Mouse (Mus musculus) thymus, postnatal 25 days (tissue): ENCODE data around the gene Efnb1.
"Not testable (repeated sequence)": the region's sequence is repeated elsewhere in the genome, so short reads cannot be mapped to it uniquely, and the experiment has no call there.

Experiments used
- DNase-seq: peaks from one replicate; pipeline ENCODE4 v3.0.0; 2022

The Efnb1 gene

DNA sequence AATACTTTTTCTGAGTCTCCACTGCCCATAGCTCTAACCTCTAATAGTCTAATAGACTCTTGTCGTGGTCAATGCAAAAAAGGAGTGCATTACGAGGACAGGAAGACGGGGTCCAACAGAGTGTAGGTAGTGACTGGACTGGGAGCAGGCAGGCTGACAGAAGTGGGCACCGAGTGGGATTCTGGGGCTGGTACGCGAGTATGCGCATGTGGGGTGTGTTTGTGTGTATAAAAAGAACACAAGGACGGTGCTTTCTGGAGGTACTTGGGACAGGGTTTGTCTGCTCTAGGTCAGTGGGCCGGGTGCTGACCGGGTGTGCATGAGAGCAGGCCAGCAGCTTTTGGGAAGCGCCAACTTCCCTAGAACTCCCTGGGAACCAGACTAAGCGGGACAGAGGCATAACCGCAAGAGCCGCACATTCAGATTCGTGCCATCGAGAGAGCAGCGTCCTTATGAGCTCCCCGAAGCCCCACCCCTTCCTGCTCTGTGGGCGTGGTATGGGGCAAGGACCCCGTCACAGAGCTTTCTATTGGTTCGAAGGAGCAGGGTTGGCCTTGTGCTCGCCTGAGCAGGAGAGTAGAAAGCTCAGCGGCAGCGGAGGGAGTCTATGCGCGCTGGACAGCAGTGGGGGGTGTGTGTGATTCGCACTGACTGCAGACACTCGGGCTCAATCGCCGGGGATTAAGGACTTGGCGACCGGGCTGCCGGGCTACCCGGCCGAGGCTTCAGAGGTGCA is at the start of gene Efnb1:
Gene Efnb1, plus strand, starts transcription at position 608 of the 736 bp plus-strand sequence.
- DNase-seq = peak; percentile 84

- no peak for DNase-seq
These were observed 43.2 kb upstream of the Efnb1 start for GRCm38 (mm10) chrX:99092704-99093103.

DNA sequence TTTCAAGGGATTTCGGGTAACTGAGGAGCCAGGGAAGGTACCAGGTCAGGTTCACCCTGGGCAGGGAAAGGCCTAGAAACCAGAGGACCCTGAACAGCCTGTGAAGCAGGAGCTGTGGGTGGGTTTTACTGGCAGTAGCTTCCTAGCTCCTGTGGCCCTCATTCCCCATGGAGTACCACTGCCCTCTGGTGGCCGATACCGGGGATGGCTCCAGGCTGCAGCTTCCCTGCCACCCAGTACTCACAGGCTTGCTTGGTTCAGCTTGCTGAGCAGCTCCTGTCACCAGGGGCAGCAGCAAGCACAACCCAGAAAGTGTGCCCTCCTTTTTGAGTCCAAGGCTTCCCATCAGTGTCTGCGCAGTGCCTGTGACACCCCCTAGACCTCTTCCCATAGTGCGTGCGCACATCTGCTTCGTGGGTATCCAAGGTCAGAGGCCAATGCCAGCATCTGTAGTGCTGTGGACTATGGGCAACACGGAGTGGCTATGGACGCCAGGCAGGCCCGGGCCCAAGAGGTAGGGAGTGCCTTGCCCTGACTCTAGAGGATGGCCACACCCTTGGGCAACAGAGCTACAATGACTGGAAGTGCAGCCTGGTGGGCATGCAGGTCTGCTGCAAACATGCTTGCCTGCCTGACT is 24.7 kb upstream of the Efnb1 start:
- DNase-seq = not testable (repeated sequence)

DNA sequence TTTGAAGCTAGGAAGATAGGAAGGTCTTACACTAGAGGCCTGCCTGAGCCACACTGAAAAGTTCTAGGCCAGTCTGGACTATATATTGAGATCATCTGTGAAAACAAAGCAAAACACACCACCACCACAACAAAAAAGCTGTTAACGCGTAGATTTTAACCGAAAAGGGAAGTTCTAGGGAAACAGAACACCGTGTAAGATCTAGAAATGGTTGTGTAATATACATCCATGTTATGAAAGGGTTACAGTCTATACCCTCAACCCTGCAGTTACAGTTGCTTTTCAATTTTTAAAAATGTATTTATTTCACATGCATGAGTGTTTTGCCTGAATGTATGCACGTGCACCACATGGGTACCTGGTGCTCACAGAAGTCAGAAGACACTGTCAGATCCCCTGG is 16.4 kb upstream of the Efnb1 start:
- no peak for DNase-seq

DNA sequence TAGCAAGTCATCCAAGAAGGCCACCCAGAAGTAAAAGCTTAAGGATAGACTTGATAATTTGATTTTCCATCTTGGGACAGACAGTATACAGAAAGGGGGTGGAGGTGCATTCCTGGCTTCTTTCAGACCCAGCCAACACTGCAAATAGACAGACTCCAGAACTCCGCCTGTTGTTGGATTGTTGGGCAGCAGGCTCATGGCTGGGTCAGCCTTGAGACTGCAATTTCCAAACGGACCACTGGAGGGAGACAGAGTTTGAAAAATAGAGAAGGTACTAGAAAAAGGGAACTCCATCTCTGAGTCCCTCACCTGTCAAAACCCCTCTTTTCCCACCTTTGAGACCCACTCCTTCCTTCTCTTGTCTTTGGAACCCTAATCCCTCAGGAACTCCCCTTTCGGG is 5.9 kb upstream of the Efnb1 start:
- peak; percentile 51 for DNase-seq

DNA sequence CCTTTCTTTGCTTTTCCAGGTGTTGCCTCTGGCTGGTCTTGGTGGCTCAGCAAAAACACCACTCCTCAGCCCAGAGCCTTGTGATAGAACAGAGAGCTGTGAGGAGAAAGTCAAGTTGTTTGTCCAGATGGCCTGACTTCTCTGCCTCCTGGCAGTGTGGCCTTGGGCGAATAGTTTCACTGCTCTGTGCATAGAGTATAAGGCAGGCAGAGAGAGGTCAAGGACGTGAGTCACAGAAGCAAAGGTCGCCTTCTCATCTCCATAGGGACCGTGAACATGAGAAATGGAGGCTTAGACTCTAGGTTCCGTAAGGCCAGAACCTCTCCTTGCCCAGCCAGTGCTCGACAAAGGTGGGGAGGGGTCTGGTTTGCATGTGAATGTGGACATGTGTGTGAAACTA is 3.4 kb upstream of the Efnb1 start:
- no peak for DNase-seq

DNA sequence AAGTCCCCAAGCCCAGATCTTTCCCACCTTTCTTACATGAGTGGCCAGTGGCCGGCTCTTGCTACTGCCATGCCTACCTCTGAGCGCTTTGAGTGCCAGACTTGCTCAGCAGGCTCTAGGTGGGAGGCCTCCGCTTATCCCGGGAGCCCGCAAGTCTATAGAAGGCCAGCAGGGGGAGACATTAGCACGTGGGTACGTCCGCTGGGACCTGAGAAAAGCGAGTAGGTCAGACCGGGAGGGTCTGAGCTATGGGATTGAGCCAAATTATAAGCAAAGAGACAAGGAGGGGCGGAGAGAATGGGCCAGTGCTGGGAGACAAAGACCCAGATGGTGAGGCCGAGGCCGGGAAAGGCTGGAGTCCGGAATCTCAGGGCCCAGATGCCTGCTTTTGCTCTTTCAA is 1.0 kb upstream of the Efnb1 start:
- DNase-seq = peak; percentile 75

DNA sequence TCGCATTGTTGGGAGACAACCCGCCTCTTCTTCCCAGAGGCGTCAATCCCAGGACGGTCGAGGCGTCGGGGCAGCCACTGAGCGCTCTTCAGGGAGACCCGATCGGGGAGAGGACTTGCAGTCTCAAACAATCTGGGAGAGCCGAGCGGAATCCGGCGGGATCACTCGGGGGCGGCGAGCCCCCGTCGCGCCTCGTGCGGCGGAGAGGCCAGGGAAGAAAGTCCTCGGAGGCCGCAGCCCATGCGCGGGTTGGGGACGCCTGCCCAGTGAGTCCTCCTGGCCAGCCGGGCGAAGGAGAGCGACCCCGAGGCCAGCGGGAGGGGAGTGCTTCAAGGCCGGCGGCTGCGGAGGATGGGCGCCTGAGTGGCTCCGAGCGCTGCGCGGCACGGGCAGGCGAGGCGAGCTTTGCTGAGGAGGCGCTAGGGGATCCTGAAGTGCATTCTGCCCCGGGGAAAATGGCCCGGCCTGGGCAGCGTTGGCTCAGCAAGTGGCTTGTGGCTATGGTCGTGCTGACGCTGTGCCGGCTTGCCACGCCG is 569 bp downstream of the Efnb1 start:
- DNase-seq = peak; percentile 10

DNA sequence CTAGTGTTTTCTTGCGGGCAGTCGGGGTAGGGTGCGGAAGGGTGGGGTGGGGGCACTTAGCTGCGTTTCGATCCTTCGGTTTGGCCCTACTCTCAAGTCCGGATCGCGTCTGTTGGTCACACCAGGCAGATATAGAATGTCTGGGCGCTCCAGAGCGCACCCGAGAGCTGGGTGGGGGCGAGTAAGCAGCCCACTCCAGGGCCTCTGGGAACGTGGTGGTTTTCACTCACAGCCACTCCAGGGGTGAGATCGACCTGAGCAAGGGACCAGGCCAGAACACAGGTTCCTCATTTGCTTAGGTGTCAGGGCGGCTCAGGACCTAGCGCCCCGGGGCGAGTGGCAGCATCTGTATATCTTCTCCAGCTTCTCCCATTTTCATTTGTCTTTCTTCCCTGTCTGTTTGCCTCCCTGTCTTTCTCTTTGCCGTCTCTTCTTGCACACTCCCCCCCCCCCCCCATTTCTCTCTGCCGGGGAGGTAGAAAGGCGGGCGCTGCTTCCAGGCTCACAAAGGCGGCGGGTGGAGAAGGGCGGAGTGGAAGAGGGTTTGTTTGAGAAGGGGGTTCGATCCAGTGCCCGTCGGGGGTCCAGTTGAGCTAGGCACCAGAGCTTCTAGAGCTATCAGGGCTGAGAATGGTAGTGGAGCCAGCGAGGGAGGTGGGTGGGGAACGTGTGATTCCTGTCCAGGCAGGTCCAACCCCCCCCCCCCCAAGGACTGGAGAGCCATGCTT is 1.4 kb downstream of the Efnb1 start:
- peak; percentile 1 for DNase-seq

DNA sequence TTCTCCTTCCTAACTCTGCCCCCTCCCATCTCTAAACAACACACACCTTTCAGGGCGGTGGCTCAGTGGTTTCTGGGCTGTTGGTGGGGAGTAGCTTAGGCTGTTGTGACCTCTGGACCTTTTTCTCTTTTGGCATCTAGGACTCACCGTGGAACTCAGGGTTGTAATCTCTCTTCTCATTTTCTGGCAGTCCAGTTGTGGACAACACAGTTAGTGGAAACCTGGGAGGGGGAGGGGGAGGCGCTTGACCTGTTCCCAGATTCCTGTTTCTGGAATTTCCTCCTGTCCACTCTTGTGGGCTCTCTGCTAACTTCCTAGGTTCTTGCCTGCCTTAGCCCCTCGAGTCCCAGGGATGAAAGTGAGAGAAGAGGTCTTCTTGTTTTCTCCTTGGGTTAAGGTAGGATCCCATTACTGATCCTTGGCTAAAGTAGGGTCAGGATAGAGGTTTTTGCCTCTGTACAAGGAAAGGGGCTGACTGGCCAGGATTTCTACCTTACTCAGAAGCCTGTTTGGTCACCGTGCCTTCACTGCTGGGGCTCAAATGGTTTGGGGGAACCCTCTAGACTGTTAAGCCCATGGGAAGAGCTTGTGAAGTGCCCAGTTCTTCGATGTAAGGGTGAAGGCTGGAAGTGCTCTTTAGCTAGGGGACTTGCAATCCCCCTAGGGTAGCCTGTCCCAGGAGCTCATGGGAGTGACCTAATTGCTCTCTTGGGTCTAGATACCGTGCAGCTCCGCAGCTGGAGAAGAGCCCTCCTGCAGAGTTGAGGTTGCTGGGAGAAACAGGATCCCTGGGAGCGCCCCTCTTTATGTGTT is 2.2 kb downstream of the Efnb1 start:
- no peak for DNase-seq

GRCm38 (mm10) chrX:99141079-99141478 is 5.1 kb downstream of the Efnb1 start:
- DNase-seq = no peak

- no peak for DNase-seq
These were observed 6.0 kb downstream of the Efnb1 start for GRCm38 (mm10) chrX:99141900-99142299.

GRCm38 (mm10) chrX:99145561-99145960 is 9.6 kb downstream of the Efnb1 start:
- DNase-seq = no peak

DNA sequence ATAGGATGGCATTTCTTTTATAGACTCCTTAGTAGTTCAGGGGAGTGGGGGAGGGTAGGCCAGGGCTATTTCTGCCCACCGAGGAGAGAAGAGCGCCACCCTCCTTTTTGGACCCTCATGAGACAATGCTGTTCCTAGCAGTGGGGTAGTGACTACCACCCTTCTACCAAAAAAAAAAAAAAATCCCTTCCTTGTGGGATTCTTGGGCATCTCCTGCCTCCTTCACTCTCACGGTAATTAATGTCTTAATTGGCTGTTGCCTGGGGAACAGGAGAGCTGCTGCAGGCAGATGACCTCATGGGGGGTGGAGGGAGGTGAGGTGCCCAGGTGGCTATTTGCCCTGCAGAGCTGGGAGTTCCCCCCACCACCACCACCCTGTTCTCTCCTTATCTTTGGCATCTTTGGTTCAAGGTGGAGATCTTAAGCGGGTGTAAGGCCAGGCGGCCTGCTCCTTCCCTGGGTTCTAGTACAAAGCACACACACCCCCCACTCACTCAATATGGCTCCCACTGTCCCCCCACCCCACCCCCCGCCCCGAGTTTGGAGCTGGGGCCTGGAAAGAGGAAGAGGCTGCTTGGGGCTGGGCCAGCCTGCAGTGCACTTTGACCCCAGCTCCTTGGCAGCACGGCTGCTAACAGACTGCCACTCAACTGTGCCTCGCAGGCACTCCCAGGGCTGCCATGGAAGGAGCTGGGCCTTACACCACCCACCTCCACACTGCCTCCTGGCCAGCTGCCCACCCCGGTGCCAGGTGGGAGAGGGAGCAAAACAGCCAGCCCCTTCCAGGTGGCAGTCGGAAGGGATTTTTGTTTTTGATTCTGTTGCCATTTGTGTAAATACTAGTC is 12.4 kb downstream of the Efnb1 start:
- no peak for DNase-seq

DNA sequence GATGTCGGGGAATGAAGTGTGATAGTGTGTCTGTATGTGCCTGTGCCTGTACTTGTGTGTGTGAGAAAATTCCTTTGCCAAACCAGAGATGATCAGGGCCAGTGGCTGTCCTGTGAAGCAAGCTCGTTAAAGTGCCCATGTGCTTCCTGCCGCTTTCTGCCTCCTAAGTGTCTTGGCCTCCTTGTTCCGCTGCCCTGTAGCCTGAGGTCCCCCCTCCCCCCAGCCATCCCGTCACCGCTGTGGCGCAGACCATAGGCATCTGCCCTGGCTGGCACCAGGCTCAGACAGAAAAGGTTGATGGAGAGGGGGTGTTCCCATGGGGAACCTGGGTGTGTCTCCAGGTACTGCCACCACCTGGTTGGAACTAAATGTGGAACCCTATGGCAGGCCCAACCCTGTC is 13.1 kb downstream of the Efnb1 start:
- no peak for DNase-seq

DNA sequence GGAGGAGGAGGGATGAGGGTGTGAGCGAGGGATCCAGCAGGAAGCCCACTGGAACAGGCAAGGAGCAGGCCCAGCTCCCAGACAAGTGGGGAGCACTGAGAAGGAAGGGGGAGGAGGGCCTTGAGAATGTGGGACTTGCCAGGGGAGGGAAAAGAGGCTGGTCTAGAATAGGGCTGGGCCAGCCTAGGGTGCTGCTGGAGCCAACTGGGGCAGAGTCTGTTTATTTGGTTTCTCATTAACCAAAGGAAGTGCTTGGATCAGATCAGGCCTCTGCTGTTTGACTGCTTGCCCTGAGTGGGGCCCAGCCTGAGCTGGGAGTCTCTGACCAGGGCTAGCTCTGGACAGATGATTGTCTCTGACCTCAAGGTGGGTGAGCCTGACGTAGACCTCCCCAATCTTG is 14.0 kb downstream of the Efnb1 start:
- DNase-seq = no peak

DNA sequence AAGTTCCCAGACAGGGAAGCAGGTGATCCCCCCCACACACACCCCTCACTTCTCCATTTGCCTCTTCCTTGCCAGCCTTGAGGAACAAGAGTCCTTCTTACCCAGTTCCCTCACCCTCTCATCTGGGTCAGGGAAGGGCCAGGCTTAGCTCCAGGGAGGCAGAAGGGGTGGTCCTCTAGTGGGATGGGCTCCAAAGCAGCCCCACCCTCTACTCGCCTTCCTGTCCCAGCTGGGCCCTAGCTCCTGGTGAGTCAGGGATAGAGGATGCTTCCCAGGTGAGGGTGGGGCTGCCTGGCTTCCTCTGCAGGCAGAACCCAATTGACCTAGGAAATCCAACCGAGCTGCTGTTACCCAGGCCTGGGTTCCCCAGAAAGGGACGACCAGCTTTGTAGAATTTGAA is 14.8 kb downstream of the Efnb1 start:
- DNase-seq = no peak

- DNase-seq = no peak
These were observed 15.5 kb downstream of the Efnb1 start for GRCm38 (mm10) chrX:99151434-99151833.

DNA sequence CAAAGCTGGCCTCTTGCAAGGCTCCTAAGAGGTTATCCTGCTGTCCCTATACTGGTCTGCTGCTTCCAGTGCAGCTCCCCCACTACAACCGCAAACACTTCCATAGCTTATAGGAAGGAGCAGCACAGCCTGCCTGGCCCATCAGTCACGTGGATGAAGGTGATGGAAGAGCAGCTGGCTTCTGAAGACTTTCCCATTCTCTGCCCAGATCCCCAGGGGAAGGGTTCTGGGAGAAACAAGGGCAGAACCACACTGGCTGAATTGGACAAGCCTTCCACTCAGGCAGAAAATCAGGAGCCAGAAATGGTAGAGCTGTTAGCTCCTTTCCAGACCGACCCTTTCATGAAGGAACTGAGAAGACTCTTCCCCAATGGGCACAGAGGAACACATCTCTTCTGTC is 16.2 kb downstream of the Efnb1 start:
- no peak for DNase-seq

DNA sequence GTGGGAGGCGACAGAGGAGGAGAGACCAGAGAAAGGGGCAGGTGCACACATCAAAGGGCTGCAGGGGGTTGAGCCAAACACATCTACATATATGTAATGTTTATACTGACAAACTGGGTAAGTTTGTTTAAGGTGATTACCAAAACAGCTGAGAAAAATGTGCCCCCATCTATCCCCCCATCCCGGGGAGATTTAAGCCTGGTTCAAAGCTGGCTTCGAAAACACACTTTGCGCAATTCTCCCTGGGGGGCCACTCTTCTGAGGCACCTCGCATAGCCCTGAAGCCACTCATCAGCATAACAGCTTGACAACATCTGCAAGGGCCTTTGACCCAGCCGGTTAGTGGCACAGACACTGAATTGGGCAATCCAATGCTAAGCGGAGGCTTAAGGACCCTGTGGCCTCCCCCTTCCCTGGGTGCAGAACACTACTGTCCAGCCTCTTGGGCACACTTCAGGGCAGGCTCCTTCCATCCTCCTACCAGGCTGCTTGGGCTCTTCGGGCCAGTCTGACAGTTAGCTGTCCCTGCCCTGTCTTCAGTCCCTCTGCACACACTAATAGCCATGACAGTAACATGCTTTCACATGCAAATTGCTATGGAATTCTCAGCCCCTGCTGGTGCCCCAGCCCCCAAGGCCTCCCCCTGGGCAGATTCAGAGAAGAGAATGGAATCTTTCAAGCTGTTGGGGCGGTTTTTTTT is 16.8 kb downstream of the Efnb1 start:
- DNase-seq = no peak

- no peak for DNase-seq
These were observed 17.3 kb downstream of the Efnb1 start for GRCm38 (mm10) chrX:99153266-99153646.
